ENCODE assay signal across 21 mouse cellular contexts in genomic region chr1:135792143-135792939, GRCm38 (mm10). TPM values are rescaled to one million over a fixed set of nuclear protein-coding genes. Genes with fewer than 3 reads are reported as not detected.
DNase-seq lines count a peak whose midpoint lies in the region; ATAC-seq and TF ChIP-seq lines count a peak whose summit lies in the region.
"Had no signal": no experiment of that assay in that cellular context is flagged by ENCODE, and none has a peak within 500 bp of the region (broad histone marks: within the 10 kb centered on the region; RNA-seq: fewer than 3 reads in every experiment).

No protein-coding gene starts in this region.

- H3K36me3 ChIP-seq in kidney, embryonic 15.5 days = no peaks in the 10 kb centered on the region
- H3K36me3 ChIP-seq in stomach, embryonic 15.5 days = no peaks in the 10 kb centered on the region
- no peaks in the 10 kb centered on the region for H3K36me3 ChIP-seq in midbrain, postnatal 0 days (ENCODE audit: insufficient read depth, low read length)
- H3K36me3 ChIP-seq: embryonic facial prominence, embryonic 13.5 days; liver, embryonic 13.5 days; neural tube, embryonic 13.5 days had no signal

- DNase-seq in kidney, postnatal 25 days = no peak
- DNase-seq in A20 (ENCODE audit: low read depth, low spot score) (peak; percentile 10), NIH3T3 (ENCODE audit: low read depth) (peak; percentile 60)
- no peak for DNase-seq in midbrain, postnatal 0 days (ENCODE audit: low spot score)
- DNase-seq: adrenal gland, postnatal 25 days; cerebellum, adult 8-10 months; heart, adult 2 months; heart, postnatal 14 days; kidney, adult 8-10 months; left cerebral cortex, postnatal 4 days; liver, embryonic 13.5 days; lung, postnatal 14 days had no signal

- H3K9me3 ChIP-seq in kidney, embryonic 15.5 days (replicated peaks) = no peaks in the 10 kb centered on the region
- H3K9me3 ChIP-seq in stomach, embryonic 15.5 days = no peaks in the 10 kb centered on the region
- no peaks in the 10 kb centered on the region for H3K9me3 ChIP-seq in midbrain, postnatal 0 days (ENCODE audit: low read length)
- H3K9me3 ChIP-seq: embryonic facial prominence, embryonic 13.5 days; liver, embryonic 13.5 days; neural tube, embryonic 13.5 days had no signal

- no peak overlapping the region for H3K4me3 ChIP-seq in kidney, embryonic 15.5 days (replicated peaks)
- H3K4me3 ChIP-seq in stomach, embryonic 15.5 days (replicated peaks) = no peak overlapping the region
- no peak overlapping the region for H3K4me3 ChIP-seq in midbrain, postnatal 0 days (ENCODE audit: low read depth, low read length)
- H3K4me3 ChIP-seq: embryonic facial prominence, embryonic 13.5 days; heart, adult 2 months; liver, embryonic 13.5 days; neural tube, embryonic 13.5 days had no signal

- H3K4me1 ChIP-seq in kidney, embryonic 15.5 days = peaks cover 54% of the 10 kb centered on the region
- peaks cover 24% of the 10 kb centered on the region for H3K4me1 ChIP-seq in stomach, embryonic 15.5 days
- no peaks in the 10 kb centered on the region; the same call in 1 of the 2 replicates for H3K4me1 ChIP-seq in midbrain, postnatal 0 days (ENCODE audit: insufficient read depth, low read length)

- no peak for TF ChIP-seq CTCF in midbrain, postnatal 0 days (IDR thresholded peaks at IDR 0.05)

- H3K27me3 ChIP-seq in kidney, embryonic 15.5 days = no peaks in the 10 kb centered on the region
- H3K27me3 ChIP-seq in stomach, embryonic 15.5 days (replicated peaks) = no peaks in the 10 kb centered on the region
- no peaks in the 10 kb centered on the region for H3K27me3 ChIP-seq in midbrain, postnatal 0 days (ENCODE audit: insufficient read depth, low read length)

- H3K9ac ChIP-seq in kidney, embryonic 15.5 days = no peak overlapping the region
- H3K9ac ChIP-seq in stomach, embryonic 15.5 days = no peak overlapping the region
- no peak overlapping the region for H3K9ac ChIP-seq in midbrain, postnatal 0 days (replicated peaks; ENCODE audit: low read length, poor library complexity, severe bottlenecking)
- H3K9ac ChIP-seq: hindbrain, embryonic 14.5 days; liver, embryonic 13.5 days; neural tube, embryonic 13.5 days had no signal

- WGBS in kidney, embryonic 15.5 days = 68% methylated on average over 13 of the region's 13 CpGs
- WGBS in stomach, embryonic 15.5 days = 64% methylated on average over 13 of the region's 13 CpGs
- 63% methylated on average over 13 of the region's 13 CpGs for WGBS in midbrain, postnatal 0 days

- no peak overlapping the region for H3K4me2 ChIP-seq in kidney, embryonic 15.5 days
- no peak overlapping the region for H3K4me2 ChIP-seq in stomach, embryonic 15.5 days
- no peak overlapping the region for H3K4me2 ChIP-seq in midbrain, postnatal 0 days (ENCODE audit: low read depth, low read length, poor library complexity, severe bottlenecking)
- H3K4me2 ChIP-seq: hindbrain, embryonic 14.5 days; liver, embryonic 13.5 days; neural tube, embryonic 13.5 days had no signal

- ATAC-seq in kidney, embryonic 15.5 days (replicated peaks; ENCODE audit: low FRiP score) = no peak
- ATAC-seq in stomach, embryonic 15.5 days (ENCODE audit: insufficient read depth, low FRiP score, low read depth) = no peak
- ATAC-seq in frontal cortex, adult (ENCODE audit: low TSS enrichment) = no peak
- no peak for ATAC-seq in midbrain, postnatal 0 days (ENCODE audit: low FRiP score)
- ATAC-seq: CD4-positive, CD25-positive, alpha-beta regulatory T cell, adult 4 months had no signal

- peak overlapping the region; percentile 90 for H3K27ac ChIP-seq in kidney, embryonic 15.5 days
- peak overlapping the region; percentile 74 for H3K27ac ChIP-seq in stomach, embryonic 15.5 days
- H3K27ac ChIP-seq in midbrain, postnatal 0 days (ENCODE audit: low read depth, low read length) = no peak overlapping the region
- H3K27ac ChIP-seq: embryonic facial prominence, embryonic 13.5 days; heart, adult 2 months; hindbrain, embryonic 14.5 days; liver, embryonic 13.5 days; neural tube, embryonic 13.5 days had no signal

RNA-seq across cellular contexts. Expression of gene Tnni1, which starts 13.1 kb away (rescaled TPM):
- 36.1 and 56.2 TPM in 2 replicates for polyA plus RNA-seq in kidney, embryonic 15.5 days (2015; fragmentation: Nextera tagmentation; extraction: Ambion mirVana)
- 8.8 and 15.3 TPM in 2 replicates for polyA plus RNA-seq in stomach, embryonic 15.5 days (2015; fragmentation: Nextera tagmentation; extraction: Ambion mirVana)
- 2.2 TPM in 1 of 2 replicates, not detected in the other for total RNA-seq in midbrain, postnatal 0 days (2014; rRNA removed)
- polyA plus RNA-seq in midbrain, postnatal 0 days (2015; fragmentation: Nextera tagmentation; extraction: Ambion mirVana) = 0.57 and 0.70 TPM in 2 replicates
- total RNA-seq: adrenal gland, postnatal 25 days; left cerebral cortex, postnatal 4 days had no signal
- polyA plus RNA-seq: CD4-positive, CD25-positive, alpha-beta regulatory T cell, adult 4 months had no signal

RNA-seq across cellular contexts. Expression of gene Lad1, which starts 26.1 kb away (rescaled TPM):
- 21.7 and 22.1 TPM in 2 replicates for polyA plus RNA-seq in kidney, embryonic 15.5 days (2015; fragmentation: Nextera tagmentation; extraction: Ambion mirVana)
- polyA plus RNA-seq in stomach, embryonic 15.5 days (2015; fragmentation: Nextera tagmentation; extraction: Ambion mirVana) = 95.0 and 97.1 TPM in 2 replicates
- 0.90 and 1.9 TPM in 2 replicates for total RNA-seq in midbrain, postnatal 0 days (2014; rRNA removed)
- polyA plus RNA-seq in midbrain, postnatal 0 days (2015; fragmentation: Nextera tagmentation; extraction: Ambion mirVana) = 0.56 and 0.64 TPM in 2 replicates
- total RNA-seq: adrenal gland, postnatal 25 days; gastrocnemius, adult 8-10 months; megakaryocyte-erythroid progenitor cell, adult 5-6 weeks had no signal

RNA-seq across cellular contexts. Expression of gene Phlda3, which starts 26.4 kb away (rescaled TPM):
- 79.5 and 86.2 TPM in 2 replicates for polyA plus RNA-seq in kidney, embryonic 15.5 days (2015; fragmentation: Nextera tagmentation; extraction: Ambion mirVana)
- polyA plus RNA-seq in stomach, embryonic 15.5 days (2015; fragmentation: Nextera tagmentation; extraction: Ambion mirVana) = 79.8 and 95.3 TPM in 2 replicates
- 45.1 and 54.4 TPM in 2 replicates for total RNA-seq in midbrain, postnatal 0 days (2014; rRNA removed)
- polyA plus RNA-seq in midbrain, postnatal 0 days (2015; fragmentation: Nextera tagmentation; extraction: Ambion mirVana) = 48.5 and 48.9 TPM in 2 replicates

RNA-seq across cellular contexts. Expression of gene Tnnt2, which starts 43.8 kb away (rescaled TPM):
- polyA plus RNA-seq in kidney, embryonic 15.5 days (2015; fragmentation: Nextera tagmentation; extraction: Ambion mirVana) = 22.2 and 39.9 TPM in 2 replicates
- polyA plus RNA-seq in stomach, embryonic 15.5 days (2015; fragmentation: Nextera tagmentation; extraction: Ambion mirVana) = 18.7 and 25.8 TPM in 2 replicates
- total RNA-seq in midbrain, postnatal 0 days (2014; rRNA removed) = 0.52 and 1.0 TPM in 2 replicates
- 0.51 and 1.3 TPM in 2 replicates for polyA plus RNA-seq in midbrain, postnatal 0 days (2015; fragmentation: Nextera tagmentation; extraction: Ambion mirVana)
- total RNA-seq: megakaryocyte-erythroid progenitor cell, adult 5-6 weeks had no signal

Comparison
In these comparisons a context has a peak if more than half of its experiments do, and no peak if none do; other contexts are left out.
1. DNase-seq: peak in A20 (single experiment) and NIH3T3 (single experiment); none in kidney, postnatal 25 days (0 of 2) and midbrain, postnatal 0 days (single experiment).
2. RNA of gene Lad1, which starts 26.1 kb away (polyA plus RNA-seq): 95.0 to 97.1 TPM in stomach, embryonic 15.5 days and 21.7 to 22.1 TPM in kidney, embryonic 15.5 days; 0.56 to 0.64 TPM in midbrain, postnatal 0 days; every median in the first group is over 10 times any median in the second.